In the genomic region with DNA sequence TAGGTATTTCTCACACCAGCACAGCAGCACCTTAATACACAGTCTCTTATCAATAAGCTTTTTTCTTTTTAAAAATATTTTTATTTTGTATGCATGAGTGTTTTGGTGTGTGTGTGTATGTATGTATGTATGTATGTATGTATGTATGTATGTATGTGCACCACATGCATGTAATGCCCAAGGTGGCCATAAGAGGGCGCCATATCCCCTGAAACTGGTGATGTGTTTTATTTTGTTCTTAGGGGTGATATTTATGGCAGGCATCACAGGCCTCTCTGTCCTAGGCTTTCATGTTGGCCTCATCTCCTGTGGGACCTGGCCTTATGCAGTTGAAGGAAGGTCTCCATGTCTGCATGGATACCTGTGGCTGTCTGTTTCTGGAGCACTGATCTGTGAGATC, we compare ENCODE assay signal across 20 mouse cellular contexts. TPM values are rescaled to one million over a fixed set of nuclear protein-coding genes. Genes with fewer than 3 reads are reported as not detected.
A peak's percentile ranks its signal among the peaks of the same experiment; 100 is the strongest.
DNase-seq lines count a peak whose midpoint lies in the region; ATAC-seq and TF ChIP-seq lines count a peak whose summit lies in the region.
"Had no signal": no experiment of that assay in that cellular context is flagged by ENCODE, and none has a peak within 500 bp of the region (broad histone marks: within the 10 kb centered on the region; RNA-seq: fewer than 3 reads in every experiment).

No protein-coding gene starts in this region.

- intact Hi-C loops in heart, adult 2 months (cut with DNase I) = no loop called here
- intact Hi-C loops in heart, postnatal 36 days (cut with DNase I) = no loop called here

- WGBS in heart, adult 2 months = 83% methylated on average over 1 of the region's 1 CpGs
- 69% methylated on average over 1 of the region's 1 CpGs for WGBS in liver, postnatal 0 days (ENCODE audit: insufficient replicate concordance)
- WGBS in small intestine, adult 2 months = 87% methylated on average over 1 of the region's 1 CpGs
- WGBS in heart, embryonic 12.5 days = 73% methylated on average over 1 of the region's 1 CpGs

- no peak overlapping the region for H3K9ac ChIP-seq in heart, adult 2 months (ENCODE audit: low read depth, low read length)
- no peak overlapping the region for H3K9ac ChIP-seq in liver, postnatal 0 days (replicated peaks)
- no peak overlapping the region for H3K9ac ChIP-seq in heart, embryonic 12.5 days
- H3K9ac ChIP-seq: hindbrain, embryonic 12.5 days; limb, embryonic 12.5 days; midbrain, embryonic 12.5 days; neural tube, embryonic 12.5 days had no signal

- H3K79me2 ChIP-seq in heart, adult 2 months (replicated peaks; ENCODE audit: control insufficient read depth, insufficient read depth, low read length) = no peaks in the 10 kb centered on the region

- no peaks in the 10 kb centered on the region for H3K36me3 ChIP-seq in heart, adult 2 months (ENCODE audit: control insufficient read depth, insufficient read depth, low read length)
- no peaks in the 10 kb centered on the region for H3K36me3 ChIP-seq in liver, postnatal 0 days (replicated peaks; ENCODE audit: insufficient read depth, low read length)
- H3K36me3 ChIP-seq in small intestine, adult 2 months (ENCODE audit: control insufficient read depth, insufficient read depth, low read length) = no peaks in the 10 kb centered on the region
- H3K36me3 ChIP-seq in heart, embryonic 12.5 days = no peaks in the 10 kb centered on the region
- H3K36me3 ChIP-seq: heart, embryonic 10.5 days; hindbrain, embryonic 12.5 days; limb, embryonic 12.5 days; midbrain, embryonic 12.5 days; neural tube, embryonic 12.5 days had no signal

- no peak for DNase-seq in heart, adult 2 months
- DNase-seq in heart, postnatal 36 days = no peak
- no peak for DNase-seq in liver, postnatal 0 days
- DNase-seq in liver (no peak), ES-CJ7 (ENCODE audit: low read depth, low spot score) (peak; percentile 13)
- DNase-seq: cerebellum, adult 8-10 months; kidney, adult 8-10 months; layer of hippocampus, adult 9-11 months; lung, postnatal 10 days; thymus, adult 2 months had no signal

- no peak overlapping the region for H3K4me3 ChIP-seq in heart, adult 2 months
- H3K4me3 ChIP-seq in liver, postnatal 0 days (ENCODE audit: low read depth, low read length) = no peak overlapping the region
- no peak overlapping the region for H3K4me3 ChIP-seq in small intestine, adult 2 months (ENCODE audit: low read depth, low read length)
- no peak overlapping the region for H3K4me3 ChIP-seq in heart, embryonic 12.5 days
- H3K4me3 ChIP-seq: heart, embryonic 10.5 days; hindbrain, embryonic 12.5 days; limb, embryonic 12.5 days; midbrain, embryonic 12.5 days; neural tube, embryonic 12.5 days had no signal

- TF ChIP-seq EP300 in heart, adult 2 months (IDR thresholded peaks at IDR 0.05; ENCODE audit: insufficient read depth, low read depth, low read length) = no peak
- TF ChIP-seq EP300 in liver, postnatal 0 days (IDR thresholded peaks at IDR 0.05; ENCODE audit: low read depth) = no peak

- H3K4me1 ChIP-seq in heart, adult 2 months (ENCODE audit: control insufficient read depth, insufficient read depth, low read length) = no peaks in the 10 kb centered on the region
- H3K4me1 ChIP-seq in liver, postnatal 0 days (ENCODE audit: insufficient read depth) = no peaks in the 10 kb centered on the region
- H3K4me1 ChIP-seq in small intestine, adult 2 months (ENCODE audit: control insufficient read depth, insufficient read depth, insufficient read length, low read length) = no peaks in the 10 kb centered on the region; the same call in 1 of the 2 replicates
- peaks cover 14% of the 10 kb centered on the region for H3K4me1 ChIP-seq in heart, embryonic 12.5 days (replicated peaks)
- H3K4me1 ChIP-seq: neural tube, embryonic 12.5 days had no signal

- ATAC-seq in liver, postnatal 0 days = no peak
- ATAC-seq in monocyte, adult 5-6 weeks (replicated peaks; ENCODE audit: insufficient number of reproducible peaks, low FRiP score, low TSS enrichment, poor library complexity, severe bottlenecking) = no peak
- ATAC-seq in heart, embryonic 12.5 days (ENCODE audit: insufficient number of reproducible peaks, low FRiP score) = no peak
- ATAC-seq: activated CD4-positive, CD25-positive, alpha-beta regulatory T cell, adult 4 months had no signal

- no peak overlapping the region for H3K27ac ChIP-seq in heart, adult 2 months
- H3K27ac ChIP-seq in liver, postnatal 0 days (ENCODE audit: low read depth) = no peak overlapping the region
- H3K27ac ChIP-seq in small intestine, adult 2 months (ENCODE audit: insufficient read depth, low read depth, low read length) = no peak overlapping the region
- H3K27ac ChIP-seq in heart, embryonic 12.5 days (ENCODE audit: poor library complexity, severe bottlenecking) = no peak overlapping the region
- H3K27ac ChIP-seq: heart, embryonic 10.5 days; hindbrain, embryonic 12.5 days; limb, embryonic 12.5 days; midbrain, embryonic 12.5 days; neural tube, embryonic 12.5 days had no signal

- no peak overlapping the region for H3K4me2 ChIP-seq in liver, postnatal 0 days (ENCODE audit: low read depth, low read length)
- H3K4me2 ChIP-seq in heart, embryonic 12.5 days = no peak overlapping the region
- H3K4me2 ChIP-seq: hindbrain, embryonic 12.5 days; limb, embryonic 12.5 days; midbrain, embryonic 12.5 days; neural tube, embryonic 12.5 days had no signal

- TF ChIP-seq POLR2A in heart, adult 2 months (IDR thresholded peaks at IDR 0.05; ENCODE audit: insufficient read depth, low read depth, low read length) = no peak
- TF ChIP-seq POLR2A in small intestine, adult 2 months (IDR thresholded peaks at IDR 0.05; ENCODE audit: low read depth, low read length) = no peak

- no peaks in the 10 kb centered on the region for H3K9me3 ChIP-seq in liver, postnatal 0 days (ENCODE audit: low read length)
- H3K9me3 ChIP-seq in heart, embryonic 12.5 days (replicated peaks) = peaks cover 11% of the 10 kb centered on the region
- H3K9me3 ChIP-seq: heart, embryonic 10.5 days; hindbrain, embryonic 12.5 days; midbrain, embryonic 12.5 days; neural tube, embryonic 12.5 days had no signal

- peak; percentile 54 for TF ChIP-seq CTCF in heart, adult 2 months (IDR thresholded peaks at IDR 0.05)
- peak; percentile 66 for TF ChIP-seq CTCF in liver, postnatal 0 days (IDR thresholded peaks at IDR 0.05; ENCODE audit: low read depth)
- TF ChIP-seq CTCF in small intestine, adult 2 months (IDR thresholded peaks at IDR 0.05; ENCODE audit: extremely low read depth, insufficient read length, insufficient replicate concordance, low read depth, low read length) = peak; percentile 44; the same call in 1 of the 2 replicates

- no peaks in the 10 kb centered on the region; the same call in 1 of the 2 replicates for H3K27me3 ChIP-seq in heart, adult 2 months (ENCODE audit: control insufficient read depth, insufficient read depth, low read length)
- H3K27me3 ChIP-seq in liver, postnatal 0 days (ENCODE audit: insufficient read depth, low read length) = 0 out of 2 replicates have a peak, but pooled peaks cover 2% of the 10 kb centered on the region
- no peaks in the 10 kb centered on the region for H3K27me3 ChIP-seq in small intestine, adult 2 months (ENCODE audit: control insufficient read depth, insufficient read depth, low read length)
- no peaks in the 10 kb centered on the region for H3K27me3 ChIP-seq in heart, embryonic 12.5 days (replicated peaks)

RNA-seq across cellular contexts. Expression of gene Pitx1, which starts 34.0 kb away (rescaled TPM):
- total RNA-seq in heart, adult 2 months (2021) = not detected
- 0.06 TPM in 1 of 2 replicates, not detected in the other for polyA plus RNA-seq in heart, adult 2 months (2012; rRNA removed)
- not detected for total RNA-seq in heart, postnatal 36 days (2021)
- not detected in 2 replicates for polyA plus RNA-seq in liver, postnatal 0 days (2015; fragmentation: Nextera tagmentation; extraction: Ambion mirVana)
- polyA plus RNA-seq in small intestine, adult 2 months (2012; rRNA removed) = 14.6 and 20.3 TPM in 2 replicates
- not detected in 3 replicates for total RNA-seq in monocyte, adult 5-6 weeks (2017)
- polyA plus RNA-seq in heart, embryonic 12.5 days (2016; fragmentation: Nextera tagmentation; extraction: Ambion mirVana) = 0.54 and 0.87 TPM in 2 replicates
- polyA plus RNA-seq: activated CD4-positive, CD25-positive, alpha-beta regulatory T cell, adult 4 months; spleen, adult 2 months had no signal
